Comparison of ENCODE assay signal across 13 mouse cellular contexts in the genomic region with DNA sequence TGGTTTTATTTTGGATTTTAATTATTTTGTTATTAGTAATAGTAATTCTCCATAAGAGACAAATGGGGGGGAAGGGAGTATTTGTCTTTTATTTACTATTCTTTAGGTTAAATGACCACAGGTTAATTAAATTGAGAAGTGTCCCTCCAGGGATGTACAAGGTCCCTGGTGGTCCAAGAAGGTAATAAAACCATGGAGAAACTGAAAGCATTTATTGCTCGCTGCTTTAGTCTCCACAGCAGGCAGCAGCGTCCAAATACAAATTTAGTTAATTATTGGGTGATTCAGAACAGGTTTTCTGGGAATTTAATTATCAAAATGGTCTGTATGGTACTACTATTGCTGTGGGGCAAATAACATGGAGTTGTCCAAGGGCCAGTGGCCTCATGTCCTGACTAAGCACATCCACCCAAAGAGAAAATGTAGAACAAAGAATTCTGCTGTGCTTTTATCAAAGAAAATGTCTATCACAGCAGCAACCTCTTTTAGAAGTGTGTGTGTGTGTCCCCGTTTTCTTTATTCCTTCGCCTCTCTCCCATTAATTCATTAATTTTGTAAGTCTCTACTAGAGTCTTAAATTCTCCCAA.
"Had no signal": no experiment of that assay in that cellular context is flagged by ENCODE, and none has a peak within 500 bp of the region (broad histone marks: within the 10 kb centered on the region; RNA-seq: fewer than 3 reads in every experiment).

No protein-coding gene starts in this region.

- H3K27me3 ChIP-seq: limb, embryonic 13.5 days; midbrain, embryonic 12.5 days; stomach, embryonic 15.5 days had no signal

- DNase-seq: kidney, adult 18-20 months; kidney, postnatal 10 days; kidney, postnatal 4 days; left cerebral cortex, postnatal 4 days; lung, adult 18-20 months; right cerebral cortex, postnatal 14 days; thymus, adult 2 months; thymus, postnatal 36 days had no signal

- H3K36me3 ChIP-seq: limb, embryonic 13.5 days; midbrain, embryonic 12.5 days; stomach, embryonic 15.5 days had no signal

- H3K9ac ChIP-seq: limb, embryonic 13.5 days; liver, embryonic 14.5 days; midbrain, embryonic 12.5 days; stomach, embryonic 15.5 days had no signal

- H3K4me3 ChIP-seq: layer of hippocampus, adult 2 months; limb, embryonic 13.5 days; midbrain, embryonic 12.5 days; stomach, embryonic 15.5 days had no signal

- H3K4me2 ChIP-seq: limb, embryonic 13.5 days; midbrain, embryonic 12.5 days; stomach, embryonic 15.5 days had no signal

- H3K4me1 ChIP-seq: stomach, embryonic 15.5 days had no signal

- H3K9me3 ChIP-seq: limb, embryonic 13.5 days; midbrain, embryonic 12.5 days; stomach, embryonic 15.5 days had no signal

- H3K27ac ChIP-seq: layer of hippocampus, adult 2 months; limb, embryonic 13.5 days; liver, embryonic 14.5 days; midbrain, embryonic 12.5 days; stomach, embryonic 15.5 days had no signal
